Mouse (Mus musculus) right cerebral cortex, adult 18-20 months (tissue): ENCODE measurements at regions not wholly inside any gene's neighbourhood (a gene's known extent, or its start where the extent isn't known, plus 50 kb on each side); places are given as distances from the start of the nearest gene placed in this dataset.
A peak's percentile ranks its signal among the peaks of the same experiment; 100 is the strongest.

Source experiments
- DNase-seq: peaks from one replicate; pipeline ENCODE4 v3.0.0; 2022; ENCODE audit warnings: mixed read lengths

DNA sequence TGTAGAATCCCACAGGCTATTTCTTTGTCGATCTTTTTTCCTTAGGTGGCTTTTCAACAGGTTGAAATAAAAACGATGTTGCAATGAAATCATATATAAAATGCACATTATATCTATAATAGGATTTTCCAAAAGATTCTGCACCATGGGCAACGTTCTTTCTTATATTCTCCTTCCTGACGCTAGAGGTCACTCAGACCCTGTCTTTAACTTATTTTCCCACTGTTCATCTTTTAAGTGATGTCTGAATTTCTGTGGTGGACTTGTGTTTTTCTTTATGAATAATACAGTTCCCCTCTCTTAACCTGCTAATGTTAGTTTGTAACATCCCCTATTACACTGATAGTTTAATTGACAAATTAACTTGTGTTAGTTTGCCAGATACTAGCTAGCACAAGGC is 86.5 kb upstream of the Got2 start:
- no peak for DNase-seq

DNA sequence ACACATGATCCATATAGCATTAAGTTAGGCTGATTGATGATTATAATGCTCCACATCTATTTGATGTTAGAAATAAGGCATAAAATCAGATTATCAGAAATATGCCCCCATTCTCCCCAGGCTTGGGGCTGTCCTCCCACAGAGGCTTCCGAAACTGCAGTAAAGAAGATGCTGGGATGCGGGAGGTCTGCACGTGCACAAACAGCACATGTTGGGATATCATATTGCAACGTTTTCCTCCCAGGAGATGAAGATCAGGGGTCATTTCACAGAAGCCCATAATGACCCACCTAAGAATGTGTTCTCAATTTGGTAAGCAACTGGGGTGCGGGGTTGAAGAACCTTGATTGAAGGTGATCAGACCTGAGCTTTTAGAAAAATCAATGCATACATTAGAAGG is 85.9 kb upstream of the Got2 start:
- DNase-seq, result no peak

- no peak for DNase-seq
Measured at GRCm38 (mm10) chr8:95973571-95973970, 85.2 kb upstream of the Got2 start.

- DNase-seq, result no peak
Measured at GRCm38 (mm10) chr8:95968828-95969227, 80.5 kb upstream of the Got2 start.

GRCm38 (mm10) chr8:95966430-95966829 is 78.1 kb upstream of the Got2 start:
- DNase-seq, result no peak

- DNase-seq, result no peak
Measured at GRCm38 (mm10) chr8:95952257-95952656, 63.9 kb upstream of the Got2 start.

DNA sequence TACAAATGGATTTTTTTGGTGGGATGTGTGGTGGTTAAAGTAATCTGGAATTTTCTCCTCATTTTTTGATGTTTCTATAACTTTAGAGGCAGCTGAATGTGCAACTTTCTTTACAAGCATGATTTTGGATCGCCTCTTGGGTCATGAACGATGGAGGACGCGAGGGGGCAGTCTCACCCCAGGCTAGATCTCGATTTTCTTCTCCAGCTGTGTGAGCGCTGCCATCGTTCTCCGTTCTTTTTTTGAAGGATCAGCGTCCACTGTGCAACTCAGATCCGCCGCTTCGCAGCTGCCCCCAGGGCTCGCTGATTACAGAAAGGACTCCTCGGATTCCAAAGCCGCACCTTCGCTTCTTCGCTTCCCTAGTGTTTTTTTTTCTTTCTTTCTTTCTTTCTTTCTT is 63.4 kb upstream of the Got2 start:
- peak; percentile 78 for DNase-seq
